In the genomic region with DNA sequence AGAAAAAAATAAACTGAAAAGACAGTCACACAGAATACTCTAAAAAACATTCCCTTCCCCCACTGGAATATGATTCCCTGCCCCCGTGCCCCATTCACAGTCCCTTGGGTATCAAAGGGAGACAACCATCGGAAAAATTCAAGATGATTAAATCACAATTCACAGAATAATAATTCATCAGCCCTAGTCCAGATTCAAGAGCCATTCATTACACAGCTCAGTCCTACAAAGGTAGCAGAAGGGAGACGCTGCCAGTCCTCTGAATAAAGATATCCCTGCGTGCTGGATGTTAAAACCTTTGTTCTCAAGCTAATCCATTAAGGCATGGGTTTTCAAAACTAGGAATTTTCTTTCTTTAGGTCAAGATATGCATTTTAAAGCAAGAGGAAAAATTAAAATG, we compare ENCODE assay signal across 14 mouse cellular contexts. TPM values are rescaled to one million over a fixed set of nuclear protein-coding genes. Genes with fewer than 3 reads are reported as not detected.
DNase-seq lines count a peak whose midpoint lies in the region; ATAC-seq and TF ChIP-seq lines count a peak whose summit lies in the region.
"Had no signal": no experiment of that assay in that cellular context is flagged by ENCODE, and none has a peak within 500 bp of the region (broad histone marks: within the 10 kb centered on the region; RNA-seq: fewer than 3 reads in every experiment).

No protein-coding gene starts in this region.

- no peaks in the 10 kb centered on the region for H3K27me3 ChIP-seq in forebrain, embryonic 12.5 days
- H3K27me3 ChIP-seq in forebrain, postnatal 0 days (ENCODE audit: insufficient read depth, low read length), result no peaks in the 10 kb centered on the region
- H3K27me3 ChIP-seq in midbrain, embryonic 10.5 days (ENCODE audit: low read depth, poor library complexity, severe bottlenecking), result no peaks in the 10 kb centered on the region
- H3K27me3 ChIP-seq in neural tube, embryonic 13.5 days, result no peaks in the 10 kb centered on the region
- H3K27me3 ChIP-seq: embryonic facial prominence, embryonic 13.5 days; liver, embryonic 12.5 days had no signal

- H3K4me3 ChIP-seq in forebrain, embryonic 12.5 days (replicated peaks), result peak overlapping the region; percentile 28
- H3K4me3 ChIP-seq in forebrain, postnatal 0 days (ENCODE audit: low read depth, low read length), result peak overlapping the region; percentile 46
- H3K4me3 ChIP-seq in midbrain, embryonic 10.5 days, result peak overlapping the region; percentile 14; the same call in 1 of the 2 replicates
- H3K4me3 ChIP-seq in neural tube, embryonic 13.5 days, result peak overlapping the region; percentile 42
- H3K4me3 ChIP-seq: embryonic facial prominence, embryonic 13.5 days; gastrocnemius, adult 2 months; liver, embryonic 12.5 days had no signal

- H3K9me3 ChIP-seq in forebrain, embryonic 12.5 days, result no peaks in the 10 kb centered on the region
- no peaks in the 10 kb centered on the region for H3K9me3 ChIP-seq in forebrain, postnatal 0 days (ENCODE audit: low read length)
- no peaks in the 10 kb centered on the region for H3K9me3 ChIP-seq in midbrain, embryonic 10.5 days (replicated peaks)
- H3K9me3 ChIP-seq in neural tube, embryonic 13.5 days, result no peaks in the 10 kb centered on the region
- H3K9me3 ChIP-seq: embryonic facial prominence, embryonic 13.5 days; G1E; liver, embryonic 12.5 days had no signal

- H3K4me1 ChIP-seq in forebrain, embryonic 12.5 days, result peaks cover 28% of the 10 kb centered on the region
- peaks cover 31% of the 10 kb centered on the region for H3K4me1 ChIP-seq in forebrain, postnatal 0 days (ENCODE audit: insufficient read depth)
- peaks cover 20% of the 10 kb centered on the region for H3K4me1 ChIP-seq in midbrain, embryonic 10.5 days
- peaks cover 41% of the 10 kb centered on the region for H3K4me1 ChIP-seq in neural tube, embryonic 13.5 days (replicated peaks)
- H3K4me1 ChIP-seq: liver, embryonic 12.5 days had no signal

- H3K27ac ChIP-seq in forebrain, embryonic 12.5 days, result peak overlapping the region; percentile 68
- peak overlapping the region; percentile 86 for H3K27ac ChIP-seq in forebrain, postnatal 0 days (ENCODE audit: low read depth, low read length)
- no peak overlapping the region; the same call in 1 of the 2 replicates for H3K27ac ChIP-seq in midbrain, embryonic 10.5 days (replicated peaks)
- peak overlapping the region; percentile 81 for H3K27ac ChIP-seq in neural tube, embryonic 13.5 days (replicated peaks)
- H3K27ac ChIP-seq: liver, embryonic 12.5 days had no signal

- ATAC-seq in forebrain, embryonic 12.5 days (ENCODE audit: low FRiP score), result peak; percentile 46; the same call in 1 of the 2 replicates
- peak; percentile 24; the same call in 1 of the 2 replicates for ATAC-seq in forebrain, postnatal 0 days
- ATAC-seq in neural tube, embryonic 13.5 days (ENCODE audit: low read depth), result peak; percentile 81
- ATAC-seq: liver, embryonic 12.5 days had no signal

- 18% methylated on average over 4 of the region's 4 CpGs for WGBS in forebrain, embryonic 12.5 days
- WGBS in forebrain, postnatal 0 days, result 14% methylated on average over 4 of the region's 4 CpGs
- WGBS in midbrain, embryonic 10.5 days, result 49% methylated on average over 4 of the region's 4 CpGs
- 23% methylated on average over 4 of the region's 4 CpGs for WGBS in neural tube, embryonic 13.5 days

- no peak overlapping the region for H3K9ac ChIP-seq in forebrain, embryonic 12.5 days
- H3K9ac ChIP-seq in forebrain, postnatal 0 days, result peak overlapping the region; percentile 61
- H3K9ac ChIP-seq in neural tube, embryonic 13.5 days, result peak overlapping the region; percentile 74
- H3K9ac ChIP-seq: embryonic facial prominence, embryonic 13.5 days; liver, embryonic 12.5 days had no signal

- no peaks in the 10 kb centered on the region for H3K36me3 ChIP-seq in forebrain, embryonic 12.5 days (replicated peaks)
- no peaks in the 10 kb centered on the region for H3K36me3 ChIP-seq in forebrain, postnatal 0 days (ENCODE audit: insufficient read depth)
- H3K36me3 ChIP-seq in midbrain, embryonic 10.5 days, result no peaks in the 10 kb centered on the region
- H3K36me3 ChIP-seq in neural tube, embryonic 13.5 days, result no peaks in the 10 kb centered on the region
- H3K36me3 ChIP-seq: embryonic facial prominence, embryonic 13.5 days; liver, embryonic 12.5 days had no signal

- intact Hi-C loops in left cerebral cortex, postnatal 36 days (cut with DNase I), result loop anchor here (5.0 kb wide), 1 partner anchor 37 kb away; a partner anchor contains a TSS

- no peak for TF ChIP-seq CTCF in forebrain, postnatal 0 days (IDR thresholded peaks at IDR 0.05; ENCODE audit: low read depth)

- peak overlapping the region; percentile 28; the same call in 1 of the 2 replicates for H3K4me2 ChIP-seq in forebrain, embryonic 12.5 days
- peak overlapping the region; percentile 47; the same call in 1 of the 2 replicates for H3K4me2 ChIP-seq in forebrain, postnatal 0 days (ENCODE audit: low read depth)
- H3K4me2 ChIP-seq in neural tube, embryonic 13.5 days, result peak overlapping the region; percentile 57
- H3K4me2 ChIP-seq: embryonic facial prominence, embryonic 13.5 days; liver, embryonic 12.5 days had no signal

- DNase-seq in forebrain, postnatal 0 days, result peak; percentile 53
- no peak for DNase-seq in midbrain, embryonic 10.5 days (ENCODE audit: low spot score)
- DNase-seq in left cerebral cortex, postnatal 36 days (ENCODE audit: low spot score in 2 of 2), result no peak
- DNase-seq in layer of hippocampus, adult 8-10 months (ENCODE audit: low spot score in 2 of 2), result no peak
- DNase-seq in layer of hippocampus, postnatal 10 days (ENCODE audit: low spot score in 2 of 2), result no peak
- DNase-seq: cerebellum, adult 11 months; gastrocnemius, adult 2 months; heart, adult 18-20 months; kidney, postnatal 10 days had no signal

RNA-seq across cellular contexts. Expression of a gene that starts 36.5 kb away (rescaled TPM):
- polyA plus RNA-seq in forebrain, embryonic 12.5 days (2016; fragmentation: Nextera tagmentation; extraction: Ambion mirVana), result 14.2 and 17.8 TPM in 2 replicates
- total RNA-seq in forebrain, postnatal 0 days (2014; rRNA removed), result 91.7 and 98.7 TPM in 2 replicates
- 6.5 and 12.2 TPM in 2 replicates for polyA plus RNA-seq in forebrain, postnatal 0 days (2015; fragmentation: Nextera tagmentation; extraction: Ambion mirVana)
- 7.3 and 7.8 TPM in 2 replicates for polyA plus RNA-seq in midbrain, embryonic 10.5 days (2016; fragmentation: Nextera tagmentation; extraction: Ambion mirVana)
- polyA plus RNA-seq in neural tube, embryonic 13.5 days (2015; fragmentation: Nextera tagmentation; extraction: Ambion mirVana), result 15.3 and 19.9 TPM in 2 replicates
- total RNA-seq in left cerebral cortex, postnatal 36 days (2021), result 100 to 1,000 TPM; 153 to 169 TPM
- total RNA-seq in layer of hippocampus, adult 8-10 months (2022), result 100 to 1,000 TPM; 144 to 165 (median 151) TPM
- total RNA-seq in layer of hippocampus, postnatal 10 days (2021), result 100 to 1,000 TPM; 146 to 151 TPM

RNA-seq across cellular contexts. Expression of a gene that starts 45.8 kb away (rescaled TPM):
- polyA plus RNA-seq in forebrain, embryonic 12.5 days (2016; fragmentation: Nextera tagmentation; extraction: Ambion mirVana), result 11.4 and 12.1 TPM in 2 replicates
- total RNA-seq in forebrain, postnatal 0 days (2014; rRNA removed), result 6.0 and 6.2 TPM in 2 replicates
- polyA plus RNA-seq in forebrain, postnatal 0 days (2015; fragmentation: Nextera tagmentation; extraction: Ambion mirVana), result 6.8 and 7.5 TPM in 2 replicates
- 12.6 and 16.3 TPM in 2 replicates for polyA plus RNA-seq in midbrain, embryonic 10.5 days (2016; fragmentation: Nextera tagmentation; extraction: Ambion mirVana)
- polyA plus RNA-seq in neural tube, embryonic 13.5 days (2015; fragmentation: Nextera tagmentation; extraction: Ambion mirVana), result 12.9 and 13.2 TPM in 2 replicates
- 10 to 100 TPM; 18.1 to 18.6 TPM for total RNA-seq in left cerebral cortex, postnatal 36 days (2021)
- 10 to 100 TPM; 18.5 to 22.9 (median 19.5) TPM for total RNA-seq in layer of hippocampus, adult 8-10 months (2022)
- 10 to 100 TPM; 17.0 to 19.7 TPM for total RNA-seq in layer of hippocampus, postnatal 10 days (2021)

Comparison
In these comparisons a context has a peak if more than half of its experiments do, and no peak if none do; other contexts are left out.
1. ATAC-seq: peak in every context shown above with its lines; median percentile 81 in neural tube, embryonic 13.5 days; 46 in forebrain, embryonic 12.5 days; 24 in forebrain, postnatal 0 days.